Mouse (Mus musculus) mature B cell (primary cell): ENCODE measurements around the gene Lpin2.

Experiments
- in situ Hi-C: fragments of 300-500 bp; cut with MboI; formaldehyde crosslinking; loops from 2 replicates; pipeline ENCODE4 v1.14.3; 2019

The Lpin2 gene

DNA sequence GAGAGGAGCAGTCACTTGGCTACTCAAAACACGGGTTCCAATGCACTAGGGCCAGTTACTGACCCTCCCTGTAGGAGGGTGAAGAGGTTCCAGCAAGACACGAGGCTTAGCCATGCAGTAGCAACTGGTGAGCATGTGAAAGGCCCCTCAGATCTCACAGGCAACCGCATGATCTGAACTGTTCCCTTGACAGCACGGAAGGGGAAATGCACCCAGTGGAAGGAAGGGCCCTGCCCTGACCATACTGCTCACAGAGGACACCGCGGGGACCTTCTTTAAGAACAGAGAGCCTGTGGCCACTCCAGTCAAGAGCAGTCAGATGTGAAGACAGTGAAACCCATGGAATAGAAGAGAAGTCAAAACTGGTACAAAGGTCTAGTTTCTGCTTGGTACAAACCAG lies 80.8 kb downstream of the Lpin2 start:
- in situ Hi-C loops = no loop called here

DNA sequence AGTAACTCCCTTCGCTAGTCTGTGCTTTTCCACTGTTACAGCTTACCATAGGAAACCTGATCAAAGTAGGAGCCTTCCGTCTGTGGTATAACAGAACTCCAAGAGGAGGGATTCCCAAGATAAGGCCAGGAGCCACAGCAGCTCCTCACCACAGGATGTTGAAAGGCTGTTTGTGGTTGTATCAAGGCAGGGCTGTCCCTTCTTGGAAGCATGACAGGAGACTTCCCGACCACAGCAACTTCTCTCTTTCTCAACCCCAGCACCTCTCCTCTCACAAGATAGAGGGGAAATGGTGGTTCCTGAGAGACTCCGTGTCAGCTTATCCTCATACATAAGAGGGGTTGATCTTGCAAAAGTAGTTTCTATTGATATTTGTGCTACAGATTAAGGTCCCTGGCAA lies 82.4 kb downstream of the Lpin2 start:
- in situ Hi-C loops = no loop called here

DNA sequence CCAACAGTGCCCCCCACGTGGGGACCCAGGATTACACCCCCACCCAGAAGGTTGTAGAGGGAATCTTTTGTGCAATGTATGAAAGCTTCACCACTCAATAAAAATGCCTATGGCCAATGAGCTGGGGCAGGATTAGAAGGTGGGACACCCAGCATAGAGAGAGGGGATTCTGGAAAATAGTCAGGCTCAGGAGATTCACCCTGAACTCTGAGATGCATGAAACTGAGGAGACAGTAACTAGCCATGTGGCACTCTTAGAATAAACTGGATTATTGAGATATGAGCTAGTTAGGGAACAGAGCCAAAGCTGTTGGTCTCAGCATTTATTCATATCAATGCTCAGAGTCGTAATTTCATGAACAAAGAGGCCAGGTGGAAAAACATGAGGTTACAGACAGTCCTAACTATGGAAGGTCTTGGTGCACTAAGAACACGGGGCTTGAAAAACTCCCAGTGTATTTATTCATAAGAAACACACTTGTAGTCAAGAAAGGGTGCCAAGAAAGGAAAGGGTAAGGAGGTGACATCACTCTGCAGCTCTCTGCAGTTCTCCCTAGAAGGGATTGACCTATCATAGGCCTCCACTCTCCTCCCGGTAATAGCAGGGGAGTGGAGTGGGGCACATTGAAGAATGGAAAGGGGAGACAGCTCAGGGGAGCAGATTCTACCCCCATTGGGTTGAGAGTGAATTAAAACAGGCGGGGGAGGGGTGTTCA lies 83.1 kb downstream of the Lpin2 start:
- in situ Hi-C loops = no loop called here

DNA sequence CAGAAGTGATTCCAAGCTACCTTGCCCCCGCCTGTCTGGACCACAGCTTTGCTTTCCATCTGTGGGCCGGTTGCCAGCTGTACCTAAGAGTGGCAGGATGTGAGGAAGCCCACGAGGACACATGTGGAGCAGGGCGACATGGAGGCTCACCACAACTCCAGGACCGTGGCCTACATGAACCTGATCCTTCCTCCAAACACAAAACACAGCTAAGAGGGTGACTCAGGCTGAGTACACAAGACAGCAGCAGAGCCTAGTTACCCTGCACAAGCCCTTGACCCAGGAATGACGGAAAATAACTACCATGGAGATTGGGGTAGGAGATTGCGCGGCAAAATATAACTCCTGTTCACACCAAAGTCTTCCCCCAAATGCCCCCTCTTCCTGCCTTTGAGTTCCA lies 85.0 kb downstream of the Lpin2 start:
- in situ Hi-C loops = no loop called here

DNA sequence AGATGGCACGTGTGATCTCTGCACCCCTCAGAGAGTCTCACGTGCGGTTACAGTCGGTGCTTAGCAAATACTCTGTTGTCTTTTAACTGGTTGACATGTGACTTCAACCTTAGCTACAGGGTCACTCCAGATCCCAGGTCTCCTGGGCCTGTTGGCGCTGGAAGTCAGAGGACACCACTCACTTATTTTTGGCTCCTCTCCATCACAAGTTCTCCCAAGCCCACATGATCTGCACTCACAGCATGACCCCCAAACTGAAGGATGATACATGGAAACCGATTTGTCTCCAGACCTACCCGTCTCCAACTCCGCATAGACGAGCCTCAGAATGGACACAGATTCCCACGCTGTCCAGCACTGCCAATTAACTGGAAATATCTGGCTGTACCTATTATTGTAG lies 85.8 kb downstream of the Lpin2 start:
- in situ Hi-C loops = no loop called here

DNA sequence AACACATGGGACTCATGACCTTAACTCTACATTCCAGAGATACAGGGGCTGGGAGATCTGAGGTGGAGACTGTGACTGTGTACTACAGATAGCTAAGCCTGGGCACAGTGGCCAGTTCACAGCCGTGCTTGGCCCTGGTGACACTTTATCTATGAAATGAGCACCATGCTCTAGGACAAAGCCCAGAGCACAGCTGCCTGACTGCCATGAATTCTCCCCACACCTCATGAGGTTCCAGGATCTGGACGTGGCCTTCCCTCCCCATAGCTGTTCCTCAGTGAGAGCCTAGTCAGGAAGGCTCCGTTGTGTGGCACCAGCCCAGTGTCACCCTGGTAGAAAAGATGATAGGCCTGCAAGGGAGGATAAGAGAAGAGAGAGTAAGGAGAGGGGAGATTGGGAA lies 86.2 kb downstream of the Lpin2 start:
- in situ Hi-C loops = no loop called here

DNA sequence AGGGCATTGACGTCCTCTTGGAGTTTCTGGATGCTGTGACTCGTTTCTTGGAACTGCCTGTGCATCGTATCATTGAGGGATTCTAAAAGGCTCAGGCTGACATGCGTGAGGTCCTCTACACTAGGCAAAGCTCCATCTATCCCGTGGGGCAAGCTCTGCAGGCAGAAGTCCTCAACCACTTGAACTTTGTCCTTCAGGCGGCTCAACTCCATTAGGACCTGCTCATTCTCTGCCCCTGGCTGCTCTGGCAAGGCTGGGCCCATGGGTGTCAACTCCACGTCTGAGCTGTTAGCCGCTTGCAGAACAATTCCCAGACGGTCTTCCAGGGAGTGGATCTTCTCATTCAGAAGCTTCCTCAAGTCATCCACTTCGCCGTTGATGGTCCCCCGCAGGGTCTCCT lies 91.5 kb downstream of the Lpin2 start:
- in situ Hi-C loops = no loop called here

DNA sequence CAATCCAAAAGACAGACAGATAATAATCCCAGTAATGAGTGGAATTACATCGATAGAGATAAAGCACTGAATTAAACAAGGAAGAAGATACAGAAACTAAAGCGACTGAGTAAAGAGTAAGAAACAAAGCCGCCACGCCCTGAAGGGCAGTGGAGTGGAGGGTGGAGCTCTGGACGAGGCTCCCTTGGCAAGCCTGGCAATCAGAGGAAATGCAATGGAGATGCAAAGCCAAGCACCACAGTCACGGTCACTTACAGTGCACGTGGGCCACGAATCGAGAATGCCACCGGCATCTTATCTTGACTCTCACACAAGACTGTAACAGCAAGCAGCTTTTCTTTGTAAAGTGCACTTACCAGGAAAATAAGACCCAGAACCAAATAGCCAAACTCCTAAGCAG lies 94.4 kb downstream of the Lpin2 start:
- in situ Hi-C loops = no loop called here

DNA sequence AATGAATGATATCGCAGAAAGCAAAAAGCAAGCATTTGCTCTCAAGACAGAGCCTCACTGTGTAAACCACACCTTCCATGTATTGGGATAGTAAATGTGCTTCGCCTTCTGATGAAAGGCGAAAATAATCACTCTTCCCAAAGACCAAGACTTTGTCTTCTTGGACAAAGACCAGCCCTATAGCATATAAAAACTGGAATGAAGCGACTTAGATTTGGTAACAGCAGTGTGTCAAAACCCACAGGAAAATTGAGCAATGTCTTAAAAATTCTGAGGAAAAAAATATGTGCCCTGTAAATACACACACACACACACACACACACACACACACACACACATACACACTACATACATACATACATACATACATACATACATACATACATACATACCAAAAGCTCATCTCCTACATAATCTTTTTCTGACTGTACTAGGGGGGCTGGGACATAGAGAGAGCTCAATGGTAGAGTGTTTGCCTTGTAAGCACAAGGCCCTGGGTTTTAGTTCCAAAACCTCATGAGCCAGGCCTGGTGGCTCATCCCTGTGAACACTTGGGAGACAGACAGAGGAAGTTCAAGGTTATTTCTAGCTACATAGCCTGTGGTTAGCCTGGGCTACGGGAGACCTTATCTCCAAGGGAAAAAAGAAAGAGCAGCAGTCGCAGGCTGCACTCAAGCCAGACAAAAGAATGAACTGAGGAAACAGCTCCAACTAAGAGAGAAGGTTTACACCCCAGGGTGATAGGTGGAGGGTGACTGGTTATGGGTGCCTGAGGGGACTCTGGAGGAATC lies 95.5 kb downstream of the Lpin2 start:
- in situ Hi-C loops = no loop called here

DNA sequence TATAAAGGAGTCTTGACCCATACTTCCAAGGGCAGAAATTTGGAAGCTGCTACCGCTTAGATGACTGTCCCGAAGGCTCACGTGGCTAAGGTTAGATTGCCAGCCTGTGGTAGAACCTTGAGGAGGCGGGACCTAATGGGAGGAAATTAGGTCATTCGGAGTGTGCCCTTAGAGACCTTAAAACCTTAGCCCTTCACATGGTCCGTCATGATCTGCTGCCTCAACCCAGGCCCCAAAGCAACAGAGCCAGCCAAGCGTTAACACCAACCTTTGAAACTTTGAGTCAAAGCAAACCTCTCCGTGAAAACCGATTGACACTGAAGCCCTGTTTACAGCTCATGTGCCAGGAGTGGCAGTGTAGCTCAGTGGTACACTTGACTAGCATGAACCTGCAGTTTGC lies 100.4 kb downstream of the Lpin2 start:
- in situ Hi-C loops = no loop called here

DNA sequence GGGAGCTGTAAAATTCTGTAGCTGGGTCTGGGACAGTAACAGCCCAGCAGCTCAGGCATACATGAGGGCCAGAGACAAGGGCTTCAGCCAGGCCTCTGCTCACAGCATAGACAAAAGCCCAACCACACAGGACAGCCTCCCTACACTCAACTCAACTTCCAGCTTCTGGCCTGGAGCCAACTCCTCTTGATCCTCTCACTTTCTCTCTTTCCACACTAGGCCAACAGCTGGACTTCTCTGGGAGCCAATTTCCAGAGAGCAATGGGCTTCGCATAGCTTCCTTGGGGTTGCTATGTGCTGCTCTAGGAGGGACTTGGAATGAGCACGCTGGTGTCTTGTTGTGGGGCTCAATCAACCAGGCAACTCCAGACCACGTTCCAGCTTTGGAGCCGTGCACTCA lies 100.9 kb downstream of the Lpin2 start:
- in situ Hi-C loops = no loop called here

DNA sequence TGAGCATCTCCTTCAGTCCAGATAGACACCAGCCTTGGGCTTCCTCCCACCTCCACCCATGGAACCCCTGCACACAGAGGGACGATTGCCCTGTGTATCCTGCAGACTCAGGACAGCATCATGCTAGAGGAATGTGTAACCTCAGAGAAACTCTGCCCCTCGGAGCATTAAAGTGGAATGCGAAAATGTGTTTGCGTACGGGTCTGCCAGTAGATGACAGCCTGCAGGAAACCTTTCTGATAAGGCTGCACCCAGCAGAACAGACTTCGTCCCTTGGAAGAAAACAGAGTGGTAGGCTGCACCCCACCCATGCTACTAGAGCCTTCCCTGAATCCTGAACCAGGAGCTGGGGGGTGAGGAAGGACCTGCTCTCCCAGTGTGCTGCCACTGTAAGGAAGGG lies 102.5 kb downstream of the Lpin2 start:
- in situ Hi-C loops = no loop called here

DNA sequence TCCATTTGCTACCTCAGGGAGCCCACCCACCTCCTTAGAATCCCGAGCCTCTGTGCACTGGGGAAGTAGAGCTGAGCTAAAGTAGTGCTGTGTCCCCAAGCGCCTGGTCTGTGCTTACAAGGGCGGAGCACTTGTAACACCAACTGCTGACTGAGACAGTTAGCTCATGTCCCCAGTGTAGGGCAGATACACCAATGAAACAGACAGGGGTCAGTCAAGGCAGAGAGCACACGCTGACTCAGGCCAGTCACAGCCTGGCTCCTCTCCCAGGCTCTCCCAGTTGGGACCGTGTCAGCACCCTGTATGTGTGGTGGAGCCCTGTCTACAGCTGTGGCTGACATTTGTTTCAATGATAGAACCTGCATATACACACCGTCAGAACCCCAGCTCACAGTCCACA lies 103.6 kb downstream of the Lpin2 start:
- in situ Hi-C loops = no loop called here

DNA sequence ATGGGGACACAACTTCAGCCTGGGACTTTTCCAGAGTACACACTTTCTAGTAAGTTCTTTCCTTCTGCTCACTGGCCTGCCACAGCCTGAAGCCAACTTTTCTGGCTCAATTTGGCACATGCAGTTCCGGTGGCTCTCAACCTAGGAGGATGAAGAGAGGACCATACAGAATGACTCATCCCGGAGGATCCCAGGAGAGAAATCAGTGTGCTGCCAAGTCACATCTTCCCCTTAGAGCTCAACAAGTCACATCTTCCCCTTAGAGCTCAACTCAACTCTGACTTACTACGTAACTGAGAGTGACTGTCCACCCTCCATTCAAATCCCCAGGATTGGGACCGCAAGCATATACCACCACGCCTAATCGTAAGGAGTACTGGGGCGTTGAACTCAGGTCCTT lies 105.2 kb downstream of the Lpin2 start:
- in situ Hi-C loops = no loop called here

DNA sequence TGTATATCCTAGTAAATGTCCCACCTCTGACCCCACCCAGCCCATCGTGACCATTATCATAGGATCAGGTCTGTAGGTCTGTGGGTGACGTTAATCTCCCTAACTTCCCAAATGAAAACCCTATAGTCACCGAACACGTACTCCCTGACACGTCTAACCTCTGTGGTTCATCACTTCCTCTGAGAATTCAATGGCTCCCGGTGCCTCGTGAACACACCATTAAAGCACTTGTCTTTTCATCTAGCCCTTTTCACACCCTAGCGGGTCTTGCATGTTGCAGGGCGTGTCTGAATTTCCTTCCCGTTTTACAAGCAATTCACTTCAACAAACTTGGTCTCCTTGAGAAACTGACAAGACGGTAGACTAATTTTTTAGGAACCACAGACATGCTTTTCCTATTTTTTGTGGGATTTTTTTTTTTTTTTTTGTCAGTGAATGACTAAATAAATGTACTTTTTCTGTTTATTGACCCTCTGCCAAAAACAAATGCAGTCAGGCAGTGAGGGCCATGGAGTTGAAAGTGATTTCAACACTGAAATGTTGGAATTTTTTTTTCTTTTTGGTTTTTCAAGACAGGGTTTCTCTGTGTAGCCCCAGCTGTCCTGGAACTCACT lies 105.9 kb downstream of the Lpin2 start:
- in situ Hi-C loops = no loop called here

DNA sequence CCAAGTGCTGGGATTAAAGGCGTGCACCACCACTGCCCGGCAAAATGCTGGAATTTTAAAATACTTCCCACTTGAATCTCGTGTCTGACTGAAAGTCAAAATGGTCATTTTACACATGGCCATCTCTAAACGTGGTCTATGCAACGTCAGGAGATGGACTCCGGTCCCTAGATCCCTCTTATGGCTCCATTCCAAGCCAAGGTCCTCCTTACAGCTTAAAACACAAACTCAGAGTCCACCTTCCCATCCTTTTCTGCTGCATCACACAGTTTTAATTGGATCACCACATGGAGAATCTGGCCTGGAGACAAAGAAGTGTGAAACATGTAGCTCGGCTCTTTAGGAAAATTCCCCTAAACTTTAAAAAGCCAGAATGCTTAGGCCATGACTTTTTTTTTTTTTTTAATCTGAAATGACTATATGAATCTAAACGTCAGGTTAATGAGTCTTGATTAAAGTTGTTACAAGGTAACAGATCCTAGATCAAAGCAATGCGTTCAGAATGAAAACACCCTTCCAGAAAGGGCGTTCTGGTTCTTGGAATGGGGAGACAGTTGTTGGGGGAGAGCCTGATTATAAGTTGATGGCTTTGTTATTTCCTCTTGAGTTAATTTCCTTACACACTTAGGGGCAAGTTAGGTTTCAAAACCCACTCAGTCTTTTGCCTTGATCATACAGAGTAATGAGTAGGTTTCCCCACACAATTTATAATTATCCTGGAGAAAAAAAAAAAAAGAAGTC lies 106.6 kb downstream of the Lpin2 start:
- in situ Hi-C loops = no loop called here

DNA sequence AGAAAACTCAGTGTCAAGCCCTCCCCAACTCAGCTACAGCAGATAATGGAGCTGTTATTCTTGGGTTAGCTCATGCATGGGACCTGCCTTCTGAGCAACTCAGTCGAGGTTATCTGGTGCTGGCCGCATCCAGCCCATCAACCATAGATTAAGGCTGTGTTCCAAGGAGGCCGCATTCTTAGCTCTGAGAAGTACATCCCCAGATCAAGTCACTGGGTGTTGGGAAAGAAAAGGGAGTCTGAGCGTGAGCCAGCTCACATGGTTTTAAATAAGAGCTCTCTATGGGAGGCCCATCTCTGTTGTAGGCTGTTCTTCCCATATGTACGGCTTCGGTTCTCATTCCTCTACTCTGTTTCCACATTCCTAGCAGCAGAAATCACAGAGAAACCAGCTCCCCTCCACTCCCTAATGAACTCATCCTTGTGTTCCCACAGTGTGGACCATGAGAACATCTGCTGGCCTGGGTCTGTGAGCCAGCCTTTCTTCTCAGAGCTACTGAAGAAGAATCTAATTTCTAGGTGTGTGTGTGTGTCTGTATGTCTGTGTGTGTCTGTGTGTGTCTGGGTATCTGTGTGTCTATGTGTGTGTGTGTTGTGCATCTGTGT lies 107.3 kb downstream of the Lpin2 start:
- in situ Hi-C loops = no loop called here

DNA sequence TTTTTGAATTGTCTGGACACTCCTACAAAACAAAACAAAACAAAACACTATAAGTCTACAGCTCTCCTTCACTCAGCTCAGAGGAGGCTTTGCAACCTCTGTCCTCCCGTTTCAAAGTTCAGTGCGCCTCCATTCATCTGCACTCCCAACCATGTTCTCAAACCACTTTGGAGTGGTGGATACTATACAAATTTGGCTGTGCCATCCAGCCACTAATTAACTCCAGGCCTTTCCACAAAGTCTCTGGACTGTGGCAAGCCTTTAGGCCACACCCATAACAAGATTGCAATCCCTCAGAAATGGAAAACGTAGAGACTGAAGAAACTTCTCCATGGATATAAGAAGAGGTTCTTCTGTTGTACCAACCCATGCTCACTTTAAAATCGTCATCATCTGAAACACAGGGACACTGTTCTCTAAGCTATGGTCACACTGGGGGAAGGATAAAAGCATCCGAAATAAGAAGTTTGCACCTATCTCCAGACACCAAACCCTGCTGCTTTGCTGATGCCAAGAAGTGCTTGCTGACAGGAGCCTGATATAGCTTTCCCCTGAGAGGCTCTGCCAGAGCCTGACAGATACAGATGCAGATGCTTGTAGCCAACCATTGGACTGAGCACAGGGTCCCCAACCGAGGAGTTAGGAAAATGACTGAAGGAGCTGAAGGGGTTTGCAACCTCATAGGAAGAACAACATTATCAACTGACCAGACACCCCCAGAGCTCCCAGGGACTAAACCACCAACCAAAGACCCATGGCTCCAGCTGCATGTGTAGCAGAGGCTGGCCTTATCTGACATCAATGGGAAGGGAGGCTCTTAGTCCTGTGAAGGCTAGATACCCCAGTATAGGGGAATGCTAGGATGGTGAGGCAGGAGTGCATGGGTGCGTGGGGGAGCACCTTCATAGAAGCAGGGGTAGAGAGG lies 108.4 kb downstream of the Lpin2 start:
- in situ Hi-C loops = no loop called here

DNA sequence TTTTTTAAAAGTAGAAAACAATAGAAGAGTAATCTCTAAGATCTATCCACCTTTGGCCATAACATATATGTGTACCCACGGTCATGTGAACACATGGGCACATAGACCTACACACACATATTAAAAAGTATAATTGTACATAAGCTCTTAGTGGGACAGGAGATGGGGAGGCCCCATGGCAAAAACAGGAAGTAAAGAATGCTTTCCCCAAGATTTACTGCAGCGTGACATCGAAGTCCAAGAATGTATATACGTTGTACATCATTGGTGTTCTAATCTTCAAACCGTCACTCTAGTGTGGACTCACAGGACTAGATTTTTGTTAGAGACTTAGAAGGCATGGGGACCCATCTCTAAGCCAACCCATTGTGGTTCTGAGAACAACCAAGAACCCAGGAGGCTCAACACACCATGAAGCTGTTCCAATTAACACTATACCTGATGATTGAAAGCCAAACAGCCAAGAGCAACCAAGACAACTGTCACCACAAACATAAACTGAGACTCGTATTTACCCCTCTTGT lies 109.6 kb downstream of the Lpin2 start:
- in situ Hi-C loops = no loop called here

DNA sequence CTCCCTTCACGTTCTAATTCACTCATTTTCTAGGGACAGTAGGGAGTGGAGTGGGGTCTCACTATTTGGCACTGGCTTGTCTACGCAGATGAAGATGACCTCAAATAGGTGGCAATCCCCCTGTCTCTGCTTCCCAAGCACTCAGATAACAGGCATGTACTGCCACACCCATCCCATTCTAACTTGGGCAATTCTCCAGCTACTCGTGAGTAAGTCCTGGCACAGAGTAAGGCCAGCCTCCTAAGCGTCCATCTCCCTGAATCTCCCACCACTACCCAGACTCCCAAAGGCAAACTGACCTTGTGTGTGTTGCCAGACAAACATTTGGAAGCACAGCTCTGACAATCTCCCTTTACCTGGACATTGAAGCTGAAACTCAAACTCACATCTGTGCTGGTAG lies 110.5 kb downstream of the Lpin2 start:
- in situ Hi-C loops = no loop called here

DNA sequence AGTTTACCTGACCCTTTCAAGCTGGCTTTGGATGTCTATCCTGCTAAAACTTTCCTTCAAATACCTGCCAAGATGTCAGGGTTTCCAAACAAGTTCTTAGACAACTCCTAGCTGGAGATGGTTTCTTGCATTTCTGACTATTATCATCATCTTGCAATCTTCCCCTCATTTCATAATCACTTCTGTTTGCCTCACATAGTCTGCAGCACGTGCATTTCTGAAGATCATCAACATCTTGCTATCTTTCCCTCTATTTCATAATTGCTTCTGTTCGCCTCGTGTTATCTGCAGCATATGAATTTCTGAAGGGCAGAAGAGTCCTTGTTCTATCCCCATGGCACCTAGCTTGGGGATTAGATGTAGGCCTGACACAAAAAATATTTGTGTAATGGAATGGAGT lies 112.2 kb downstream of the Lpin2 start:
- in situ Hi-C loops = no loop called here
